Mouse (Mus musculus) left cerebral cortex, postnatal 25 days (tissue): ENCODE measurements around the gene Atp2b4. TPM values are rescaled to one million over a fixed set of nuclear protein-coding genes. Genes with fewer than 3 reads are reported as not detected.

Experiments
- DNase-seq, 2 experiments: peaks; one replicate each; pipeline ENCODE4 v3.0.0; 2022; ENCODE audit warnings: low spot score in 2 of 2, mixed read lengths in 1 of 2
- intact Hi-C: fragments of 180-260 bp; cut with DNase I; formaldehyde crosslinking; loops from one replicate; pipeline ENCODE4 v1.15.1; 2025
- total RNA-seq, 2 experiments: library from RNA; stranded (reverse); gene quantifications; 2 replicates each; pipeline ENCODE4 v1.2.3; 2021

Gene Atp2b4
- 100 to 1,000 TPM; 201 to 257 TPM for total RNA-seq

- peak; percentile 93 to 95 for DNase-seq
- intact Hi-C loops, result loop anchor here (2.0 kb wide), 1 partner anchor 96 kb away; no protein-coding TSS in a partner anchor
Observed at GRCm38 (mm10) chr1:133800948-133801393, at the start of gene Atp2b4. Gene Atp2b4, minus strand, starts transcription at chr1:133801041.

GRCm38 (mm10) chr1:133844734-133845133 is 43.9 kb upstream of the Atp2b4 start:
- intact Hi-C loops, result loop anchor here (5.0 kb wide), 2 partner anchors 53 to 107 kb away; no protein-coding TSS in a partner anchor
- no peak for DNase-seq

GRCm38 (mm10) chr1:133843900-133844299 is 43.1 kb upstream of the Atp2b4 start:
- no peak for DNase-seq
- intact Hi-C loops, result loop anchor here (5.0 kb wide), 2 partner anchors 53 to 107 kb away; no protein-coding TSS in a partner anchor

- DNase-seq, result no peak
- intact Hi-C loops, result loop anchor here (5.0 kb wide), 2 partner anchors 54 to 106 kb away; no protein-coding TSS in a partner anchor
Observed at GRCm38 (mm10) chr1:133843370-133843769, 42.5 kb upstream of the Atp2b4 start.

- intact Hi-C loops, result loop anchor here (5.0 kb wide), 2 partner anchors 55 to 105 kb away; no protein-coding TSS in a partner anchor
- peak; percentile 73 to 91 for DNase-seq
Observed at GRCm38 (mm10) chr1:133842074-133842725, 41.4 kb upstream of the Atp2b4 start.

GRCm38 (mm10) chr1:133841171-133841926 is 40.5 kb upstream of the Atp2b4 start:
- intact Hi-C loops, result loop anchor here (5.0 kb wide), 2 partner anchors 56 to 104 kb away; no protein-coding TSS in a partner anchor
- peak in 1 of 2 experiments; percentile 17 for DNase-seq

- intact Hi-C loops, result loop anchor here (5.0 kb wide), 2 partner anchors 57 to 103 kb away; no protein-coding TSS in a partner anchor
Observed at GRCm38 (mm10) chr1:133840530-133840929, 39.7 kb upstream of the Atp2b4 start.

GRCm38 (mm10) chr1:133834309-133834708 is 33.5 kb upstream of the Atp2b4 start:
- DNase-seq, result peak in 1 of 2 experiments; percentile 35
- intact Hi-C loops, result no loop called here

More at GRCm38 (mm10) chr1:133840530-133840929, 39.7 kb upstream of the Atp2b4 start:
- DNase-seq, result no peak

- intact Hi-C loops, result no loop called here
- no peak for DNase-seq
Observed at GRCm38 (mm10) chr1:133832781-133833180, 31.9 kb upstream of the Atp2b4 start.

GRCm38 (mm10) chr1:133826193-133826592 is 25.4 kb upstream of the Atp2b4 start:
- DNase-seq, result no peak

GRCm38 (mm10) chr1:133825543-133825942 is 24.7 kb upstream of the Atp2b4 start:
- intact Hi-C loops, result no loop called here
- DNase-seq, result no peak

More at GRCm38 (mm10) chr1:133826193-133826592, 25.4 kb upstream of the Atp2b4 start:
- intact Hi-C loops, result no loop called here

GRCm38 (mm10) chr1:133825140-133825539 is 24.3 kb upstream of the Atp2b4 start:
- intact Hi-C loops, result no loop called here
- no peak for DNase-seq

- intact Hi-C loops, result no loop called here
- DNase-seq, result no peak
Observed at GRCm38 (mm10) chr1:133821144-133821543, 20.3 kb upstream of the Atp2b4 start.

- intact Hi-C loops, result no loop called here
- no peak for DNase-seq
Observed at GRCm38 (mm10) chr1:133820100-133820499, 19.3 kb upstream of the Atp2b4 start.

GRCm38 (mm10) chr1:133818531-133818930 is 17.7 kb upstream of the Atp2b4 start:
- intact Hi-C loops, result no loop called here
- DNase-seq, result no peak

GRCm38 (mm10) chr1:133815747-133816491 is 15.1 kb upstream of the Atp2b4 start:
- DNase-seq, result peak in 1 of 2 experiments; percentile 70
- intact Hi-C loops, result no loop called here

GRCm38 (mm10) chr1:133809376-133809775 is 8.5 kb upstream of the Atp2b4 start:
- intact Hi-C loops, result no loop called here
- DNase-seq, result no peak

- intact Hi-C loops, result no loop called here
- no peak for DNase-seq
Observed at GRCm38 (mm10) chr1:133808020-133808419, 7.2 kb upstream of the Atp2b4 start.

- intact Hi-C loops, result loop anchor here (2.0 kb wide), 1 partner anchor 95 kb away; no protein-coding TSS in a partner anchor
- peak in 1 of 2 experiments; percentile 46 for DNase-seq
Observed at GRCm38 (mm10) chr1:133801743-133802142, 902 bp upstream of the Atp2b4 start.
